Mouse (Mus musculus) E14TG2a.4 (cell line): ENCODE results near the gene Il3.
"Not testable (repeated sequence)": the region's sequence is repeated elsewhere in the genome, so short reads cannot be mapped to it uniquely, and the experiment has no call there.

Source experiments
- H3K27me3 ChIP-seq: 2 replicates; pipeline ENCODE4 v1.6.1; 2014; ENCODE audit warnings: low read length, control low read depth; ENCODE audit not compliant: insufficient read depth
- H3K36me3 ChIP-seq: 2 replicates; pipeline ENCODE4 v1.6.1; 2014; ENCODE audit warnings: low read length, control low read depth; ENCODE audit not compliant: insufficient read depth
- H3K4me1 ChIP-seq: replicated peaks from 2 replicates; pipeline ENCODE4 v1.6.1; 2014; ENCODE audit warnings: low read depth, low read length, control low read depth
- H3K4me3 ChIP-seq: replicated peaks from 2 replicates; pipeline ENCODE4 v1.5.1; 2014; ENCODE audit warnings: mild to moderate bottlenecking, low read length
- H3K9me3 ChIP-seq: 2 replicates; pipeline ENCODE4 v1.6.1; 2014; ENCODE audit warnings: low read length, control low read depth
- CTCF ChIP-seq: conservative IDR thresholded peaks from 2 replicates; pipeline ENCODE4 v1.5.1; 2014; ENCODE audit warnings: low read length
- NANOG ChIP-seq: IDR thresholded peaks from 2 replicates; pipeline ENCODE4 v1.6.1; 2014; ENCODE audit warnings: borderline replicate concordance, low read length, mixed read lengths
- POU5F1 ChIP-seq: IDR thresholded peaks from 2 replicates; pipeline ENCODE4 v1.6.1; 2014; ENCODE audit warnings: low read length, borderline replicate concordance

Gene Il3

DNA sequence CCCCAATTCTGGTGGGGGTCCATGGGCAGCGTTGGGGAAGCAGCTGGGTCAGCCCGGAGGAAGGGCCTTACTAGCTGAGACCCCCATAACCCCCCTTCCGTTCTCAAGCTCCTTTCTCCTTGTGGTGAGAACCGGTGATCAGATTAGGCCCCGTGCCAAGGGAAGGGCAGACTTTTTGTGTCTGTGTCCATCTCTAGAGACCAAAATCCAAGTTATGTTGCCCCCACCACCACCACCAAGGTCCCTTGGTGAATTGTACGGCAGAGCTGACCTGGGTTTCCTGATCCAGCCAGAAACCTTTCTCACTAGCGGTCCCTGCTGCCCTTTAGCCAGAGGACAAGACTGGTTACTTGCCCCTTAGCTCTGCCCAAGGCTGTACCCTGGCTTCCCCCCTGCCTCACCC is 37.4 kb upstream of the Il3 start:
- H3K4me1 ChIP-seq, result peaks cover 21% of the 10 kb centered on the region
- no peaks in the 10 kb centered on the region for H3K36me3 ChIP-seq
- H3K27me3 ChIP-seq, result peaks cover 35% of the 10 kb centered on the region
- TF ChIP-seq POU5F1, result no peak
- H3K4me3 ChIP-seq, result peak overlapping the region; percentile 84
- H3K9me3 ChIP-seq, result no peaks in the 10 kb centered on the region

DNA sequence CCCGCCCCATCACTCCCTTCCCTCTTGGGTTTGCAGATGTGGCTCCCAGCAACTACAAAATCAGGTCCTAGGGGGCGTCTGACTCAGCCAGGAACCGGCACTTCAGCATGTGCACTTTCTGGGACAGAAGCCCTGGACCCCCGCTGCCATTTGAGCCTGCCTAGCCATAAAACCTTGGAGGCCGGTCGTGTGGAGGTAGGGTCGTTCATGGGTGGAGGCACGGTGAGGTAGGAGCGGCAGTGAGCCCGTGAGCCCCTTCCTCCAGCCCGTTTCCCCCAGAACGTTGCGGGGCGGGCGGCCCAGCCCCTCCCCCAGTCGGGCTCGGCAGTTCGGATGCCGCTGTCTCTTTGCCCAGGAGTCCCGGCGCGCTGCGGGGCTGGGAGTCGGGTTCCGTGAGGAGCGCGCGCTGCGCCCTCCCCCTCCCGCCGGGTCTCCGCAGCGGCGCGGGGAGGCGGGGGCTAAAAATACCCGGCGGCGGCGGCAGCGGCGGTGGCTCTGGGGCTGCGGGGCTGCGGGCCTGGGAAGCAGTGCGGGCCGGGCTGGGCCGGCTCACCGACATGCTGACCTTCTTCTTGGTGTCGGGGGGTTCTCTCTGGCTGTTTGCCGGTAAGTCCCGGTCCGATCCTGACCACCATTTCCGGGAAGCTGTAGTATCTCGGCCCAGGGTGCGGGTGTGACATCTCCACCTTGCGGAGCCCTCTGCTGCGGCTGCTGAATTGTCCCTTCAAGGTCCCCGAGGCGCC is 36.8 kb upstream of the Il3 start, which contains the start of gene Acsl6:
Gene Acsl6, plus strand, starts transcription at position 71 of the 743 bp plus-strand sequence.
- Histone ChIP-seq H3K27me3 (peaks cover 35% of the 10 kb centered on the region), H3K9me3 (no peaks in the 10 kb centered on the region; the same call in 1 of the 2 replicates), H3K36me3 (no peaks in the 10 kb centered on the region), H3K4me3 (peak within 1 kb of the TSS; percentile 84), H3K4me1 (peaks cover 16% of the 10 kb centered on the region)
- no peak for TF ChIP-seq NANOG
- TF ChIP-seq POU5F1, result no peak
- TF ChIP-seq CTCF, result no peak

DNA sequence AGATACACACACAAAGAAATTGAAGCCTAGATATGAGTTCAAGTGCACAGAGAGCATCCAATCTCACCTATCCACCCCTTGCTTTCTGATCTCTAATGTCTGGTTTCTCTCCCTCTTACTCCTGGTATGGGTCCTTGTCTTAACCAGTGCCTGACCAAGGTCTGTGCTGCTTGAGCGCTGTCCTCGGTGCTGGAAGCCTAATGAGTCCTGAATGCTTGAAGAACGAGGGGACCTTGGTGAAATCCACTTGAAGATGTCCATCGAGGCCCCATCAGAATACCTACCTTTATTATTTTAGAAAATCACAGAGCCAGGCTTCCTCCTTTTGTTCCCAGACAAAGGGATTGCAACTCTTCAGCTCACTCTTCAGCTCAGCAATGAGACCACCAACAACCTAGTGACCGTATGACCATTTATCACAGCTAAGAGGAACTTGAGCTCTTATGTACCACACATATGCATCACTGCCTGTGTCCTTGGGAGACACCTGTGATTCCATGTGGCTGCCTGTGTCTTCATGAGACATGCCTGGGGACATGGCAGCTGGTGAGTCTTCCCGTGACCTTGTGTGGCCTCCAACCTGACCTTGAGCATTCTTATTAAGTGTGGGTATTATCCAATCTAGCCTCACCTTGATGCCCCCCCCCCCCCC is 36.1 kb upstream of the Il3 start:
- Histone ChIP-seq H3K36me3 (no peaks in the 10 kb centered on the region), H3K9me3 (no peaks in the 10 kb centered on the region; the same call in 1 of the 2 replicates), H3K27me3 (peaks cover 35% of the 10 kb centered on the region), H3K4me3 (no peak overlapping the region; the same call in 1 of the 2 replicates), H3K4me1 (peaks cover 16% of the 10 kb centered on the region)
- TF ChIP-seq POU5F1 (no peak), CTCF (no peak), NANOG (no peak)

DNA sequence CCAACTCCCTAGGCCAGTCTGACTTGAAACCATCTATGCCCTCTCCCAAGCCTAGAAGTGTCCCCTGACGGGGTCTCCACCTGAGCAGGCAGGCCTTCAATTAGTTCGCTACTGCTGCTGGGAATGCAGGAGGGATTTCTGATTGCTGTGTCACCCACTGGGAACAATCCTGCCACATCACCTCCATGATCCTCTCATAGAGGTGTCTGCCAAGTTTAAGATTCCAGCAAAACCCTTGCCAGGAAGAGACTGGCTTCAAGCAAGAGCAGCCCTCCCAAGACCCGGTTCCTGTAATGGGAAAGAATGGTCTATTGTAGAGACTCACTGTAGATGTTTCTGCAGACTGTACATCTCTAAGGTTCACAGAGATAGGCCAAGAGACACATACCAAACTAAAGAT is 35.5 kb upstream of the Il3 start:
- H3K4me1 ChIP-seq, result peaks cover 16% of the 10 kb centered on the region
- no peaks in the 10 kb centered on the region for H3K36me3 ChIP-seq
- TF ChIP-seq POU5F1 (no peak), CTCF (no peak), NANOG (no peak)
- H3K4me3 ChIP-seq, result no peak overlapping the region
- H3K27me3 ChIP-seq, result peaks cover 35% of the 10 kb centered on the region
- H3K9me3 ChIP-seq, result no peaks in the 10 kb centered on the region; the same call in 1 of the 2 replicates

DNA sequence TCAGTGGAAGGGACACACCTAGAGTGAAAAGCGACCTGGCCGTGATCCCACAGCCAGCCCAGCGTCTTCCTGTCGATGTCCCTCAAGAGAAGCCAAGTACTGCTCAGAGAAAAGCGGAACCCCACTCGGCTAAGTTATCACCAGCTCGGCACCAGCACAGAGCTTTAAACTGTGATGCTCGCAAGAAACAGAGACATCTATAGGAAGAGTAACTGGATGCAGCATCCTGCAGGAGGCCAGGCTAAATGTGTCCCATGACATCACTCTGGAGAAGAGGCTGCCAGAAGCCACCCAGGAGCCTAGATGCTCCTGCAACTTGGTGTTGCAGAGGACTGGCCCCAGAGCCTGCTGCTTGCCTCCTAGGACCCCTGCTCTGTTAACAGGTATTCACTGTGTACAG is 34.9 kb upstream of the Il3 start:
- H3K36me3 ChIP-seq, result no peaks in the 10 kb centered on the region
- H3K9me3 ChIP-seq, result peaks cover 3% of the 10 kb centered on the region; the same call in 1 of the 2 replicates
- no peak for TF ChIP-seq NANOG

DNA sequence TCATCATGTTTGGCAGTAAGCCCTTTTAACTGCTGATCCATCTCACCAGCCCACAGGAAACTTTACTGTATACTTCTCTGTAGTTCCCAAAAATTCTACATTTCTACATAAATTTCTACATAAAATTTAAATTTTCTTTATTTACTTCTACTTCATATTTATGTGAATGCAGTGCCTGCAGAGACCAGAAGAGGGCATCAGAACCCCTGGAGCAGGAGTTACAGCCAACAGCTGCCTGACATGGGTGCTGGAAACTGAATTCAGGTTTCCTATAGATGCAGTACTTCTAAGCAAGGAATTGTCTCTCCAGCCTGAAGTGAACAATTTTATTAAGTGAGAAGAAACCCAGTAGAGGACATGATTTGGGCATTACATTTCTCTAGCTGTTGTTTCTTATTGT is 31.7 kb upstream of the Il3 start:
- H3K4me3 ChIP-seq, result no peak overlapping the region
- H3K9me3 ChIP-seq, result peaks cover 3% of the 10 kb centered on the region; the same call in 1 of the 2 replicates
- H3K36me3 ChIP-seq, result no peaks in the 10 kb centered on the region
- H3K27me3 ChIP-seq, result peaks cover 12% of the 10 kb centered on the region; the same call in 1 of the 2 replicates
- H3K4me1 ChIP-seq, result peaks cover 4% of the 10 kb centered on the region
- TF ChIP-seq NANOG, result no peak
- TF ChIP-seq CTCF, result peak; percentile 80
- TF ChIP-seq POU5F1, result no peak

More for the DNA sequence above, 34.9 kb upstream of the Il3 start:
- no peak overlapping the region for H3K4me3 ChIP-seq
- H3K27me3 ChIP-seq, result peaks cover 35% of the 10 kb centered on the region
- peaks cover 12% of the 10 kb centered on the region for H3K4me1 ChIP-seq

DNA sequence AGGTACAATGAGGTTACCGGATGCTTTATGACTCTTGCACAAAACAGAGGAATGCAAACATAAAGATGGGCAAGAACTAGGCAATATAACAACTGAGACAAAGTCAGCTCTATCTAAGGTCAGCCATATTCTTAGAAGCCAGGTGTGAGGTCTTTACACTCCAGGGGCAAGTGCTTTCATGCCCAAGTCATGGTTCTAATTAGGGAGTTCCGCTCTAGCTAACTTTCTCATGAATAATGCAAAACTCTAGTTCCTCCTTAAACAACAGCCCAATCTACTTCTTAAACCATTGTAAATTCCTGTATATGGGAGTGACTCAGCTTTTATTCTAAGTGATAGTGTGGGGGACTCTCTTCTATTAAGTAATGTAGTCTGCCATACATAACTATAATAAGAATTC is 30.4 kb upstream of the Il3 start:
- H3K4me1 ChIP-seq, H3K36me3 ChIP-seq, H3K4me3 ChIP-seq, H3K9me3 ChIP-seq, H3K27me3 ChIP-seq: not testable (repeated sequence)

DNA sequence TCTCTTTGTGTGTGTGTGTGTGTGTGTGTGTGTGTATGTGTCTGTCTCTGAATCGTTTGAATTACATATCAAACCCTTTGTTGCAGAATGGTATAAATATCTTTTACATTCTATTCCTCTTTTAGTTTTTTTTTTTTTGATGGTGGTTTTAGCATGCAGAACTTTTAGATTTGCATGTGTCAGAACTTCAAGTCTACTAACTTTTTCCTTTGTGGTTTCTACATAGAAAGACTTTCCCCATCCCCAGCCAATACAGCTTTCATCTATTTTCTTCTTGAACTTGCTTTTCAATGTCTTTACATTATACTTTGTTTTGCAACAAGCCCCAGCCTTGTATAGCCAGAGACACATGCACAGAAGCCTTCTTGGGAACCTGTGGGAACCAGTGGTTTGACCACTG is 29.7 kb upstream of the Il3 start:
- Histone ChIP-seq H3K9me3 (peaks cover 3% of the 10 kb centered on the region; the same call in 1 of the 2 replicates), H3K4me1 (no peaks in the 10 kb centered on the region), H3K4me3 (no peak overlapping the region), H3K36me3 (no peaks in the 10 kb centered on the region), H3K27me3 (peaks cover 1% of the 10 kb centered on the region; the same call in 1 of the 2 replicates)
- TF ChIP-seq CTCF (no peak), POU5F1 (no peak), NANOG (no peak)

DNA sequence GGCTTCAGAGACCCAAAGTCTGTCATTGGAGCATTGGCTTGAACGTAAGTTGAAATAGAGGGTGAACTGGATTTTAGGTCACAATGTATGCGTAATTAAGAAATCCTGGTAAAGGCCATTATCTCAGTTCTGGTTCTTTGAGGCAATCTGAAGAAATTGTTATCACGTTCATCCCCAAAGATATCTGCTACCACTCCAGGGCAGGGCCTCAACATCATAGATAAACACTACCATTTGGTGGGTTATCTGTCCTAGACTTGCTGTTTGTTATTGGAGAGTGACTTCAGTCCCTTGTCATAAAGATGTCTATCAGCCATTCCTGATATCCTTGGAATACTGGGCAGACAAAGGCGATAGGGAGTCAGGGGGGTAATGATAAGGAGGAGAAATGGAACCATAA is 28.9 kb upstream of the Il3 start:
- Histone ChIP-seq H3K4me1 (no peaks in the 10 kb centered on the region), H3K27me3 (no peaks in the 10 kb centered on the region), H3K36me3 (no peaks in the 10 kb centered on the region), H3K4me3 (no peak overlapping the region), H3K9me3 (peaks cover 3% of the 10 kb centered on the region; the same call in 1 of the 2 replicates)
- TF ChIP-seq POU5F1, result no peak
- TF ChIP-seq NANOG, result no peak
- no peak for TF ChIP-seq CTCF
